Mouse (Mus musculus) lung, adult 2 months (tissue): ENCODE measurements at regions not wholly inside any gene's neighbourhood (a gene's known extent, or its start where the extent isn't known, plus 50 kb on each side); places are given as distances from the start of the nearest gene placed in this dataset.

Experiments
- CTCF ChIP-seq: fragments of 200-500 bp; IDR thresholded peaks from 2 replicates; pipeline ENCODE4 v1.5.1; 2011; ENCODE audit warnings: mild to moderate bottlenecking, low read length, control low read depth; ENCODE audit not compliant: insufficient read depth
- POLR2A ChIP-seq: fragments of 200-500 bp; IDR thresholded peaks from 2 replicates; pipeline ENCODE4 v1.6.1; 2011; ENCODE audit warnings: low read depth, mild to moderate bottlenecking, control low read depth, low read length, borderline replicate concordance; ENCODE audit errors: extremely low read depth

DNA sequence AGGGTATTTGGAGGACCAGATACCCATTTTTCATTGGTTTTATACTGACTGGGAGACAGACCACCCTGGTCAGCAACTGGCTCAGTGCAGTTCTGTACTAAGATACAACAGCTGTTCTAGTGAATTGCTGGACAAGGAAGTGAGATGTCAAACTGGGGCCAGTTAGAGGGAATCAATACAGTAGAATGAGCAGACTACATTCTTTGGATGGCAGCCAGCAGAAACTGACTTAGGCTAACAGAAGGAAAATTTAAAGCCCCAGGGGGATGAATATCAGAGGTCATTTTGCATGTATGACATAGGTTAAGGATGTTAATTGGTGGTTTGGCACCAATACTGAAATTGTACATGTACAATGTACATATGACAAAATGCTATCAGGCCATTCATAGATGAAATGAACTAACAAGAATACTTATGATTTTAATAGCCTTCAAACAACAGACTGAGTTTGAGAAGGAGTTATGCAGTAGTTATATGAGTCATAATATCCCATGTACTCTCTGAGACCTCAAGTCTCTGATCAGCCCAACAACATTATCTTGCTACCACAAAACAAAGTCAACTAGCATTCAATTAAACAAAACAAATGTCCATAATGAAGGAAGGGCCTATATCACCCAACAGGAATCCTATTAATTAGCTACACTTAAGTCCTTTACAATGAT is 910.3 kb downstream of the Gsdmc2 start:
- TF ChIP-seq POLR2A, result no peak
- no peak for TF ChIP-seq CTCF
